Comparison of ENCODE assay signal across 14 mouse cellular contexts in genomic region chr7:67683006-67683405, GRCm38 (mm10).
"Had no signal": no experiment of that assay in that cellular context is flagged by ENCODE, and none has a peak within 500 bp of the region (broad histone marks: within the 10 kb centered on the region; RNA-seq: fewer than 3 reads in every experiment).

No protein-coding gene starts in this region.

- H3K4me1 ChIP-seq: kidney, embryonic 15.5 days; limb, embryonic 15.5 days; liver, embryonic 12.5 days; midbrain, embryonic 15.5 days; neural tube, embryonic 13.5 days had no signal

- H3K27ac ChIP-seq: kidney, embryonic 15.5 days; limb, embryonic 15.5 days; liver, embryonic 12.5 days; midbrain, embryonic 15.5 days; neural tube, embryonic 13.5 days had no signal

- H3K9ac ChIP-seq: kidney, embryonic 15.5 days; limb, embryonic 15.5 days; liver, embryonic 12.5 days; lung, embryonic 14.5 days; midbrain, embryonic 15.5 days; neural tube, embryonic 13.5 days had no signal

- H3K9me3 ChIP-seq: kidney, embryonic 15.5 days; limb, embryonic 15.5 days; liver, embryonic 12.5 days; midbrain, embryonic 15.5 days; neural tube, embryonic 13.5 days had no signal

- DNase-seq: kidney, adult 18-20 months; kidney, postnatal 36 days; lung, embryonic 14.5 days; lung, postnatal 10 days; lung, postnatal 4 days; right cerebral cortex, adult 18-20 months; right cerebral cortex, postnatal 25 days; thymus, postnatal 4 days had no signal

- ATAC-seq: liver, embryonic 12.5 days; midbrain, embryonic 15.5 days had no signal

- H3K4me3 ChIP-seq: kidney, embryonic 15.5 days; limb, embryonic 15.5 days; liver, embryonic 12.5 days; midbrain, embryonic 15.5 days; neural tube, embryonic 13.5 days had no signal

- H3K4me2 ChIP-seq: kidney, embryonic 15.5 days; limb, embryonic 15.5 days; liver, embryonic 12.5 days; lung, embryonic 14.5 days; midbrain, embryonic 11.5 days; midbrain, embryonic 15.5 days; neural tube, embryonic 13.5 days had no signal

- H3K27me3 ChIP-seq: kidney, embryonic 15.5 days; limb, embryonic 15.5 days; liver, embryonic 12.5 days; midbrain, embryonic 15.5 days; neural tube, embryonic 13.5 days had no signal

- H3K36me3 ChIP-seq: midbrain, embryonic 15.5 days had no signal
